Mouse (Mus musculus): ENCODE measurements around the gene Ahcyl2.

Ahcyl2 gene

DNA sequence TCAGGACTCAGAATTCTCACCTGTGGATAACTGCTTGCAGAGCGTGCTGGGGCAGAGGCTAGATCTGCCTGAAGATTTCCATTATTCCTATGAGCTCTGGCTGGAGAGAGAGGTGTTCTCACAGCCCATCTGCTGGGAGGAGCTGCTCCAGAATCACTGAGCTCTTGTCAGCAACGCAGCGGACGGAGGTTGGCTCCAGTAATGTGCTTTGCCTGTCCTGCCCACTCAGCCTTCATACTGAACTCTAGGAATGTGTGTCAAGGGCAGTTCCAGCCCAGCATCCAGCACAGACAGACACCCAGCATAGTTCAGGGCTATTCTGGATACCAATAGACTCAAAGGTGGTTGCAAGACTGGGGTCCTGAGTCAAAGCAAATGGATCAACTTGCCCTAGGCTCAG lies 188.9 kb downstream of the Ahcyl2 start:
- in situ Hi-C loops (cut with MboI; ENCODE audit: unreplicated experiment in 2 of 2) = no loop called here

DNA sequence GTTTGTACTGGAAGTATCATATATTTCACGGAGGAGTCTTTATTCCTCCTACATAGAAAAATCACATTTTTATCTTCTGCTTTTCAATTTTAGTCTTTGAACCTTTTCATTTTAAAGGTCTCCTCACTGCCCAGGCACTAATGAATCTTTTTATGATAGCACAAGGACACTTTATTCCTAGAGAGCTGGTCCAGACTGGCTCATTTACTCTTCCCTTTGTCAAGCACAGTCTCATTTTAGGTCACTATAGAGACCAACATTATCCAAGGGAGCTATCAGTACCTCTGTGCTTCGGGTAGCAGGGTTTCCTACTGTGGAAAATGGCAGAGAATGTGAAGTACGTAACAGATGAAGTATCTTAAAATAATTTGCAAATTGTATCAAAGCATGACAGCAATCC lies 190.9 kb downstream of the Ahcyl2 start:
- in situ Hi-C loops (cut with MboI; ENCODE audit: unreplicated experiment in 2 of 2) = no loop called here

DNA sequence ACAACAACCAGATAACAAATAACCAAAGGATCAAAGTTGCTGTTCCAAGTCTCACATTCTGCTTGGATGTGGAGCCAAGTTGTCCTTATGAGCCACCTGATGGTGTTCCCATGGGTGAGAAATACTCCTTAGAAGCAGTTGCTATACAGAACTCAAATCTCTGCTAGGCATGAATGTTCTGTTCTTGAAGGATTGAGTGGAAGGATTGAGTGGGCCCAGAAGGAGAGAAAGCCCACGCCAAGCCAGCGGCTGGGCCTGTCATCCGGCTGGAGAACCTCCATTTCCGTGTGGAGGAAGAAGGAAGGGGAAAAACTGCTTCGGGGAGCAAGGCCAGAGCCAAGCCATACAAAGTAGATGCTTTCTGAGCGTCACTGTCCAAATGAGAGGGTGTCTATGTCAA lies 193.3 kb downstream of the Ahcyl2 start:
- in situ Hi-C loops (cut with MboI; ENCODE audit: unreplicated experiment in 2 of 2) = no loop called here

All from v-Abl transformed pro-B cells (cell line).